Mouse (Mus musculus) embryonic facial prominence, embryonic 14.5 days (tissue): ENCODE measurements around the gene Tmem117. TPM values are rescaled to one million over a fixed set of nuclear protein-coding genes. Genes with fewer than 3 reads are reported as not detected.

Source experiments
- ATAC-seq: fragments of 200-750 bp; cut with Nextera tagmentation; 2 replicates; pipeline ENCODE4 v1.8.0; 2017; ENCODE audit warnings: low read depth, moderate number of reproducible peaks, moderate TSS enrichment
- DNase-seq: peaks from one replicate; pipeline ENCODE4 v3.0.0-alpha.2; 2015; ENCODE audit warnings: low spot score
- H3K27ac ChIP-seq: fragments of 300-500 bp; sonication (generic); replicated peaks from 2 replicates; pipeline ENCODE4 v1.5.1; 2014; ENCODE audit warnings: low read depth, mild to moderate bottlenecking, low read length, moderate library complexity
- H3K27me3 ChIP-seq: fragments of 300-500 bp; sonication (generic); replicated peaks from 2 replicates; pipeline ENCODE4 v1.6.1; 2014; ENCODE audit warnings: low read length; ENCODE audit not compliant: control insufficient read depth, insufficient read depth
- H3K36me3 ChIP-seq: fragments of 300-500 bp; sonication (generic); 2 replicates; pipeline ENCODE4 v1.6.1; 2014; ENCODE audit warnings: low read length, mixed read lengths; ENCODE audit not compliant: control insufficient read depth, insufficient read depth
- H3K4me1 ChIP-seq: fragments of 300-500 bp; sonication (generic); 2 replicates; pipeline ENCODE4 v1.6.1; 2014; ENCODE audit warnings: antibody characterized with exemption, low read length; ENCODE audit not compliant: control insufficient read depth, insufficient read depth
- H3K4me2 ChIP-seq: fragments of 300-500 bp; sonication (generic); 2 replicates; pipeline ENCODE4 v1.6.1; 2014; ENCODE audit warnings: low read depth, mild to moderate bottlenecking, low read length, moderate library complexity, mixed read lengths
- H3K4me3 ChIP-seq: fragments of 300-500 bp; sonication (generic); 2 replicates; pipeline ENCODE4 v1.5.1; 2014; ENCODE audit warnings: low read depth, mild to moderate bottlenecking, low read length
- H3K9ac ChIP-seq: fragments of 300-500 bp; sonication (generic); 2 replicates; pipeline ENCODE4 v1.6.1; 2014; ENCODE audit warnings: low read depth, mild to moderate bottlenecking, low read length, moderate library complexity, mixed read lengths
- H3K9me3 ChIP-seq: fragments of 300-500 bp; sonication (generic); 2 replicates; pipeline ENCODE4 v1.6.1; 2016; ENCODE audit warnings: low read length; ENCODE audit not compliant: control insufficient read depth
- WGBS: fragments of 180-500 bp; shearing (Covaris S2); extraction: QIAGEN DNeasy Blood & Tissue Kit; methylation state at CpG from one replicate; pipeline ENCODE4 v1.1.7; 2014; 5-methylcytosine and 5-hydroxymethylcytosine counted together
- polyA plus RNA-seq: library from polyadenylated mRNA; unstranded; fragments of >200 nt; fragmentation: Nextera tagmentation; extraction: Ambion mirVana; gene quantifications from 2 replicates; pipeline ENCODE4 v1.2.1, GENCODE M21; 2014

Gene Tmem117
- polyA plus RNA-seq, 1 experiment from 2014 or later: 11.1 TPM

GRCm38 (mm10) chr15:95005121-95005824 lies 376.2 kb downstream of the Tmem117 start:
- DNase-seq (peak; percentile 27), ATAC-seq (no peak)
- H3K9ac ChIP-seq: no peak overlapping the region
- no peaks in the 10 kb centered on the region for H3K36me3 ChIP-seq
- 48% methylated on average over 8 of the region's 8 CpGs for WGBS
- no peak overlapping the region for H3K4me3 ChIP-seq
- H3K4me1 ChIP-seq: peaks cover 4% of the 10 kb centered on the region; the same call in 1 of the 2 replicates
- no peak overlapping the region for H3K4me2 ChIP-seq
- no peak overlapping the region for H3K27ac ChIP-seq
- H3K27me3 ChIP-seq: no peaks in the 10 kb centered on the region
- no peaks in the 10 kb centered on the region for H3K9me3 ChIP-seq

GRCm38 (mm10) chr15:95022251-95022650 lies 393.2 kb downstream of the Tmem117 start:
- Histone ChIP-seq H3K4me2 (no peak overlapping the region), H3K9me3 (no peaks in the 10 kb centered on the region), H3K4me1 (no peaks in the 10 kb centered on the region), H3K27ac (no peak overlapping the region), H3K27me3 (no peaks in the 10 kb centered on the region), H3K4me3 (no peak overlapping the region), H3K36me3 (no peaks in the 10 kb centered on the region), H3K9ac (no peak overlapping the region)
- no peak for DNase-seq
- WGBS: 71% methylated on average over 7 of the region's 7 CpGs
- ATAC-seq: no peak

- no peak overlapping the region for H3K9ac ChIP-seq
- no peak for DNase-seq
- no peak overlapping the region for H3K27ac ChIP-seq
- no peaks in the 10 kb centered on the region for H3K36me3 ChIP-seq
- WGBS: 60% methylated on average over 6 of the region's 6 CpGs
- no peaks in the 10 kb centered on the region for H3K27me3 ChIP-seq
- H3K4me3 ChIP-seq: no peak overlapping the region
- no peaks in the 10 kb centered on the region for H3K4me1 ChIP-seq
- H3K9me3 ChIP-seq: no peaks in the 10 kb centered on the region
- ATAC-seq: no peak
- no peak overlapping the region for H3K4me2 ChIP-seq
These were observed 395.4 kb downstream of the Tmem117 start for GRCm38 (mm10) chr15:95024401-95024800.

- Histone ChIP-seq H3K27ac (no peak overlapping the region), H3K36me3 (no peaks in the 10 kb centered on the region), H3K27me3 (no peaks in the 10 kb centered on the region), H3K9me3 (no peaks in the 10 kb centered on the region), H3K4me3 (no peak overlapping the region), H3K4me1 (no peaks in the 10 kb centered on the region), H3K4me2 (no peak overlapping the region), H3K9ac (no peak overlapping the region)
- DNase-seq: no peak
- 83% methylated on average over 13 of the region's 13 CpGs for WGBS
- no peak for ATAC-seq
These were observed 399.9 kb downstream of the Tmem117 start for GRCm38 (mm10) chr15:95028862-95029486.

- no peak overlapping the region for H3K9ac ChIP-seq
- H3K27me3 ChIP-seq: no peaks in the 10 kb centered on the region
- no peak overlapping the region for H3K4me2 ChIP-seq
- WGBS: 63% methylated on average over 5 of the region's 5 CpGs
- no peak overlapping the region for H3K4me3 ChIP-seq
- no peak overlapping the region for H3K27ac ChIP-seq
- H3K9me3 ChIP-seq: no peaks in the 10 kb centered on the region
- H3K4me1 ChIP-seq: no peaks in the 10 kb centered on the region
- DNase-seq (no peak), ATAC-seq (no peak)
- no peaks in the 10 kb centered on the region for H3K36me3 ChIP-seq
These were observed 400.4 kb downstream of the Tmem117 start for GRCm38 (mm10) chr15:95029487-95029875.

- H3K4me3 ChIP-seq: no peak overlapping the region
- no peak overlapping the region for H3K4me2 ChIP-seq
These were observed 413.4 kb downstream of the Tmem117 start for GRCm38 (mm10) chr15:95042437-95042836.

GRCm38 (mm10) chr15:95044011-95044410 lies 415.0 kb downstream of the Tmem117 start:
- no peak for DNase-seq
- H3K4me1 ChIP-seq: peaks cover 7% of the 10 kb centered on the region; the same call in 1 of the 2 replicates
- no peaks in the 10 kb centered on the region for H3K36me3 ChIP-seq
- no peak overlapping the region for H3K4me3 ChIP-seq
- 70% methylated on average over 8 of the region's 8 CpGs for WGBS
- H3K9ac ChIP-seq: no peak overlapping the region
- no peak overlapping the region for H3K27ac ChIP-seq
- no peak for ATAC-seq
- H3K9me3 ChIP-seq: no peaks in the 10 kb centered on the region
- no peak overlapping the region for H3K4me2 ChIP-seq
- H3K27me3 ChIP-seq: no peaks in the 10 kb centered on the region

More at GRCm38 (mm10) chr15:95042437-95042836, 413.4 kb downstream of the Tmem117 start:
- no peak overlapping the region for H3K9ac ChIP-seq
- no peaks in the 10 kb centered on the region for H3K36me3 ChIP-seq
- no peak for ATAC-seq
- WGBS: 86% methylated on average over 9 of the region's 9 CpGs
- H3K9me3 ChIP-seq: no peaks in the 10 kb centered on the region
- H3K27ac ChIP-seq: no peak overlapping the region
- H3K4me1 ChIP-seq: no peaks in the 10 kb centered on the region
- DNase-seq: no peak
- H3K27me3 ChIP-seq: no peaks in the 10 kb centered on the region

GRCm38 (mm10) chr15:95047486-95047885 lies 418.5 kb downstream of the Tmem117 start:
- H3K9me3 ChIP-seq: no peaks in the 10 kb centered on the region
- no peaks in the 10 kb centered on the region for H3K27me3 ChIP-seq
- peaks cover 10% of the 10 kb centered on the region; the same call in 1 of the 2 replicates for H3K4me1 ChIP-seq
- no peak overlapping the region for H3K9ac ChIP-seq
- no peaks in the 10 kb centered on the region for H3K36me3 ChIP-seq
- no peak for ATAC-seq
- H3K4me3 ChIP-seq: no peak overlapping the region
- H3K4me2 ChIP-seq: no peak overlapping the region
- no peak for DNase-seq
- no peak overlapping the region for H3K27ac ChIP-seq
- 88% methylated on average over 2 of the region's 2 CpGs for WGBS
